Mouse (Mus musculus) thymus, adult 2 months (tissue): ENCODE measurements around the gene Enc1.

Experiments used
- CTCF ChIP-seq: fragments of 200-500 bp; IDR thresholded peaks from 2 replicates; pipeline ENCODE4 v1.5.1; 2012; ENCODE audit warnings: mild to moderate bottlenecking, control low read depth, low read length, moderate library complexity, borderline replicate concordance; ENCODE audit not compliant: control insufficient read depth, poor library complexity, insufficient read depth; ENCODE audit errors: extremely low read depth
- POLR2A ChIP-seq: fragments of 200-500 bp; IDR thresholded peaks from 2 replicates; pipeline ENCODE4 v1.6.1; 2012; ENCODE audit warnings: mild to moderate bottlenecking, low read length, control low read depth, moderate library complexity; ENCODE audit not compliant: control insufficient read depth, poor library complexity, insufficient read depth; ENCODE audit errors: extremely low read depth

GRCm38 (mm10) chr13:97240279-97240964, 483 bp upstream of the Enc1 start:
- TF ChIP-seq CTCF, result no peak
- no peak for TF ChIP-seq POLR2A
